Mouse (Mus musculus) left cerebral cortex, postnatal 14 days (tissue): ENCODE data around the gene Hist2h2be. TPM values are rescaled to one million over a fixed set of nuclear protein-coding genes. Genes with fewer than 3 reads are reported as not detected.
"Not testable (repeated sequence)": the region's sequence is repeated elsewhere in the genome, so short reads cannot be mapped to it uniquely, and the experiment has no call there.

Experiments
- DNase-seq, 2 experiments: peaks; one replicate each; pipeline ENCODE4 v3.0.0; 2021 to 2022; ENCODE audit warnings: low spot score in 2 of 2, mixed read lengths in 1 of 2
- intact Hi-C: fragments of 180-260 bp; cut with DNase I; formaldehyde crosslinking; loops from one replicate; pipeline ENCODE4 v1.15.1; 2025
- total RNA-seq, 2 experiments: library from RNA; stranded (reverse); gene quantifications; 2 replicates each; pipeline ENCODE4 v1.2.3; 2021

Hist2h2be gene
- total RNA-seq, 2 experiments from 2014 or later = 2.3 to 3.8 TPM

- intact Hi-C loops = no loop called here
- no peak for DNase-seq
Measured at GRCm38 (mm10) chr3:96235836-96236235, 14.9 kb downstream of the Hist2h2be start.

DNA sequence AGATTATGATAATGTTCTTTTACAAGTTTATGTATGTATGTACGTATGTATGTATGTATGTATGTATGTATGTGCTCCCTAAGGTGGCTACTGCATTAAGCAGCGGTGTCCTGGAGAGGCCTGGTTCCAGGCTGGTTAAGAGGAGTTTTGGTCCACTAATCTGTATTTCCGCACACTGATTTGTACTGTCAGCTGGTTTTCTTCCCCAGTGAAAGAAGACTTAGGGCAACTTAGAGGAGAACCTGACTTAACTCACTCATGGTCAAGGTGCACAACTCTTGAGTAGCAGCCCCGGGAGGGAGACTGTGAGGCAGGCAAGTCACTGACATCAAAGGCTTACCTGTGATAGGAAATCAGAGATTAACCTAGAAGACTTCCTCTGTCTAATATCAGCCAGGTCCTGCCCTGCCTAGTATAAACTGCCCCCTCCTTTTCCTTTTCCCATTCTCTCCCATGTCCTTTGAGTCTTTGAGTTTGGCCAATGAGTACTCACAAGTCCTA lies 16.0 kb downstream of the Hist2h2be start:
- DNase-seq = no peak
- intact Hi-C loops = no loop called here

GRCm38 (mm10) chr3:96237335-96237903 lies 16.5 kb downstream of the Hist2h2be start:
- DNase-seq = no peak
- intact Hi-C loops = no loop called here

DNA sequence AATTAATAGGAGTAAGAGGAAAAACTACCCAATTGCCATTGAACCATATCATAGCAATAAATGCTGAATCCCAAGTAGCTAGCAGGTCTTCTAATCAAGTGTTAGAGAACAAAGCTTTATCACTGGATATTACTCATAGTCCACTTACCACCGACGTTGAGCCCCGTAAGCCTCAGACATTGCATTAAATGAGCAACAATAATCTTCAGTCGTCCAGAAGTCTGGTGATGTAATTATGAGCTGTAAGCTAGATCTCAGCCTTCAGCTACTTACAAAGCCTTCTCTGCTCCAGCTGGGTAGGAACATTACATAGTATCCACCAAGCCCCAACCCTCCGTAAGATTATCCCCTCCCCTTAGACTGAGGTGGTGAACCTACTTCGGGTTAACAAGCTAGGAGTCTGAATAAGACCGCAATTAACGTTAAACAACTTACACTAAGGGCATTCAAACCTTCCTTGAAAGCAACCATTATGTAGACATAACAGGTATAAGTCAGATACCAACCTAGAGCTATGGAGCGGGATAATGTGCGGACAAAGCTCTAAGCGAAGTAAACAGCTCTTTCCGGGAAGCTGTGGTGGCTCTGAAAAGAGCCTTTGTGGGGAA lies 17.1 kb downstream of the Hist2h2be start:
- intact Hi-C loops = no loop called here
- no peak for DNase-seq

DNA sequence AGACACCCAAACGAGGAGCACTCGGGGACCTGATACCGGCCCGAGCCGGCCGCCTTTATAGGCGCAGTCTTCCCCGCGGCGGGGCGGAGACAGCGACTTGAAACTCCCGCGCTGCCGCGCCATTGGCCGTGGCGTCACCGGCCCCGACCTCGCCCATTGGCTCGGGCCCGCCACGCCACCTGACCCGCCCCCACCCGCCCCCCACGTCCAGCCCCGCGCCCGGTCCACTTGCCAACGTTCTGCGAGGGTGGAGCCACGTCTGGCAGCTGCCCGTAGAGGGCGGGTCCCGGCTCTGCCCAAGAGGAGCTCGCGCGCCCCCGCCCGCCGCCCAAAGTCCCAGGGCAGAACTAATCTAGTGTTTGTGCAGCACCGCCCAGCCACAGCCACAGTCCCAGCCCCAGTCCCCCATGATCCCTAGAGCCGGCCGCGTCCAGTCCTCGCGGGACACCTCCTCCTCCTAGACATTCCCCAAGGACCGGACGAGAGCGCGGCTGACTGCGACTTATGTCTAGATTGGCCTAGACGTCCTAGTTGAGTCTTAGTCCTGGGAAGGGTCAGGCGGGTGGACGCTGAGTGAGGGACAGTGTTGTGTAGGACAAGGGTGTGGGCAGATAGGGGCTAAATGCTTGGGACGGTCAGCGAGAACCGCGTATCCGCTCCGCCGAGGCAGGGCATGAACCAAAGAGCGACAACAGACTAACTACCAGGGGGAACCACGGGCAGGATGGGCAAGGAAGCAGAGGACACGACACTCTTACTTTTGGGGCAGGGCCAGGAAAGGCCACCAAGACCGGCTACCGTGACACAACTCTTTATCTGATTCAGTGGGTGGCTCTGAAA lies 18.3 kb downstream of the Hist2h2be start, which contains the start of gene Hist2h3c2:
Gene Hist2h3c2 (minus strand): TSS at position 174 of the 840 bp plus-strand sequence.
- DNase-seq, intact Hi-C loops: not testable (repeated sequence)

DNA sequence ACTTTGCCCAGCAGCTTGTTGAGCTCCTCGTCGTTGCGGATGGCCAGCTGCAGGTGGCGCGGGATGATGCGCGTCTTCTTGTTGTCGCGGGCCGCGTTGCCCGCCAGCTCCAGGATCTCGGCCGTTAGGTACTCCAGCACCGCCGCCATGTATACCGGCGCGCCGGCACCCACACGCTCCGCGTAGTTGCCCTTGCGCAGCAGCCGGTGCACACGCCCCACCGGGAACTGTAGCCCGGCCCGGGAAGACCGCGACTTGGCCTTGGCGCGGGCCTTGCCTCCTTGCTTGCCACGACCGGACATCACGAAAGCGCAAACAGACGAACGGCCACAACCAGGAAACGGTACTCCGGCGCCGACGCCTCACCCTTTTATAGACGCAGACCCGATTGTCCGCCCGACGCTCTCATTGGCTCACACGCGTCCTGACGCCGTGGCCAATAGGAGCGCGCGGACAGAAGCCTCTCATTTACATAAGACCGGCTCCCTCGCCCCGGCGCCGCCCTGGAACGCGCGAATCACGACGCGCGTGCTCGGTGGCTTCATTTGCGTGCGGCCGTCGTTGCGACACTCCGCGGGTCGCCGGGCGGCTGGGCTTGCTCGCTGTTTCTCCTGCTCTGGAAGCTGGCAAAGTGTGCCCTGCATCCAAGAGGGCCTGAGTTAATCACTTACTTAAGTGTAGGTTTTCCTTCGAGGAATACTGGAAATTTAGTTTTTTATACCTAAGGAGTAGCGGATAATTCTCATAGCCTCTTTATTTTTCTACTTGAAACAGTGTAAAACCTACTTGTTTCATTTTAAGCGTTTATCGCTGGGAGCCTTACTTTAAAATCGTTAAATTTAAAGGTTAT lies 19.3 kb downstream of the Hist2h2be start, which contains the start of gene Hist2h2aa2:
Gene Hist2h2aa2 (minus strand): TSS at position 328 of the 850 bp plus-strand sequence.
- peak; percentile 95 to 99 for DNase-seq
- intact Hi-C loops = not testable (repeated sequence)

DNA sequence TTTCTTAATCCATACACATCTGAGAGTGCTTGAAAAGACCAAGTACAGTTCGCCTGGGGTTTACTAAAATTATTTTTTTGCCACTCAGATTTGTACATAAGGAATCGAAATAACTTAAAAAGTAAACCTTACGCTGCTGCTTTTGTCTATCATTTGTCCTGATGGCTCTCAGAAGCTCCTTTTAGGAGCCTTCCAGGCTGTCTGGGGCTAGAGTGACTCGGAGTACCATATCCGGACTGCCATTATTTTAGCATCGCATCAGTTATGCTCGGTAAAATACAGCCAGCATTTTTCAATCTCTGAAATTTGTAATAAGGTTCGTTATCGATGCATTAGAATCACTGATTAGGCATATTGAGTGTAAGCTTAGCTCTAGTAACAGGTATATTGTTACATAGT lies 19.9 kb downstream of the Hist2h2be start:
- intact Hi-C loops = no loop called here
- DNase-seq = no peak

DNA sequence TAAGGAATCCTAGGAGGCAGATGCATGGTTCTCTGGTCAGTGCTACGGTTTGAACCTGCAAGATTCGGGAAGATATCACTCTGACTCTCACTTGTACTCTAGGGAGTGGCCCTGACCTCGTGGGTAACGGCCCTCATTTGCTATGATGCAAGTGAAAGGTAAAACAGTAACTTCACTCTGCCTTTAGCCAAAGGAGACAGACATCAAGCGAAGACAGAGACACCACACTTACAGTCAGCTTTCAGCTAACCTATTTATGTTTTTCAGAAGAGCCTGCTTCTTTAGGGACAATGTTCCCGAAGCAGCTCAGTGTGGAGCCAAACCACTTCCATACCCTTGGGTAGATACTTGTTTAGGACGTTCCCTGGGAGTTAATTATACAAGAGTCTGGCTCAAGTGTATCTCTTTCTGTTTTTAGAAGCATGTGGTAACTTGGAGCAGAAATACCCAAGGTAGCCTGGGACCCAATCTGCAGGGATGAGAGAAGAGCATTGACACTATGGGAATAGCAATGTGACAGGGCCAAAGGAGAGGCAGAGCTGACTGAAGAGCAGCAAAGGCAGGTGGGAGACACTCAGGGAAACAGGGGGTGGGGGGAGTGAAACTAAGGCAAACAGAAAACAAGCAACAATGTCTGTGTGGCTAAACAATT lies 23.1 kb downstream of the Hist2h2be start:
- no peak for DNase-seq
- intact Hi-C loops = no loop called here

GRCm38 (mm10) chr3:96245003-96245886 lies 24.3 kb downstream of the Hist2h2be start, which contains the start of gene Hist2h2aa1:
Gene Hist2h2aa1 (plus strand): TSS chr3:96245497.
- intact Hi-C loops = not testable (repeated sequence)
- DNase-seq = peak; percentile 86

GRCm38 (mm10) chr3:96246018-96246417 lies 25.1 kb downstream of the Hist2h2be start:
- intact Hi-C loops, DNase-seq: not testable (repeated sequence)

GRCm38 (mm10) chr3:96246427-96246856 lies 25.5 kb downstream of the Hist2h2be start, which contains the start of gene Hist2h3c1:
Gene Hist2h3c1 (plus strand): TSS chr3:96246685.
- DNase-seq, intact Hi-C loops: not testable (repeated sequence)

GRCm38 (mm10) chr3:96247356-96248140 lies 26.6 kb downstream of the Hist2h2be start:
- intact Hi-C loops = no loop called here
- no peak for DNase-seq

DNA sequence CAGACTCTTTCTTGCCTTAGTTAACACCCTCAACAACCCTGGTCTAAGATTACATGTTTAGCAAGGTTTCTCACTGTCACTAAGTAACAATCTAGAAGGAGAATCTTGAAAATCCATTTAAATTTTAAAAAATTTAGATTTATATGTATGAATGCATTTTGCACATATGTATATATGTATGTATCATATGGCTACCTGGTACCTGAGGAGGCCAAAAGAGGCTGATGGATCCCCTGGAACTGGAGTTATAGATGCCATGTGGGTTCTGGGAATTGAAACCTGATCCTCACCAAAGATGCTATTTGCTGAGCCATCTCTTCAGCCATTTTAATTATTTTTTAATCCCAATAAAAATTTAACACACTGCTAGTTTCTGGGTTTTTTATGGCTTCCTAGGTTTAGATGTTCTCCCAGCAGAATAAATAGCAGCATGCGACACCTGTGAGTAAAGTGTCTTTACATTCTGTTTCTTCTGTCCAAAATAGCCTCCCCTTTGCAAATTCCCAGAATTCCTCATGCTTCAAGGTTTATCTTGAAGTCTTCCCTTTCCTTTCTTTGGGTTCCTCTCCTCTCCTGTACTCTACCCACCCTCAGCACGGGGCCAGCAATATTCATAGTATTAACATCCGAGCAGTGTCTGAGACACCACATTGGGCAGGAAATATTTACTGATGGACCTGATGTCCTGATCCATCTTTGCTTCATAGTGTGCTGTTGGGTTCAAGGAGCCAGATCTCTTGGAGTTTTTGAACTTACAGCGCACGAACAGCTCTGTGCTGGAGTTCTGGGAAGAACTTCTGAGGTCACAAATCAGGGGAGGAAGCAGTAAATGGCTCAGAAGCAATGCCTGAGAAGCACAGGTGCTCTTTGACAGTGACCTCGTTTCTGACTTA lies 27.5 kb downstream of the Hist2h2be start:
- intact Hi-C loops = no loop called here
- DNase-seq = no peak

DNA sequence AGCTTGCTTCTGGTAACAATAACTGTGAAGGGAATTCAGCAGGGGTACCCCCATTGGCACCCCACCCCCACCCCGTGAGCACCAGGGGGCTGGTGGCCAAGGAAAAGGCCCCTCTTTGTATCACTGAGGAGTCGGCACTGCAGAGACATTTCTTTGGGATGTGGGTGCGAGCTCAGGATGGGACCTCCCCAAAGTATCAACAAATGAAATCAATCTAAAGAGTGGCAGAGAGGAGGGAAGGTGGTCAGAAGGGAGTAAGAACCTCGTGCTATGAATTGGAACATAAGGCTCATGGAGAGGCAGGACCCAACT lies 28.1 kb downstream of the Hist2h2be start:
- no peak for DNase-seq
- intact Hi-C loops = no loop called here

DNA sequence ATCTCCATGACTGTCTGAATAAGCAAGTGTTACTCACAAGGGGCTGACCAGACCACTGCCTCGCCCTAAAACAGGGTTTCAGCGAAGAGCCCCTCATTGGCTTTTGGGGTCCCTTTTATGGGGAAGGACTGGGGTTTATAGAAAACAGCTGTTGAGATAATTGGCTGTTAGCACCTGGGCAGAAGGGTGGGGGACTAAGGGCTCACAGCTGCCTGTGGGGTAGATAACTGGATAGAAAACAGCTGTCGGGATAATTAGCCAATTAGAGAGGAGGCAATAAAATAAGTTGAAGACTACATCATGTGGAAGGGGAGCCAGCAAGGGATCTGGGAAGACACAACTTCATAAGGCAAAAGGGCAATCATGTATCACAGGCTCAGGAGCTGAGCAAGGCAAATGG lies 30.0 kb downstream of the Hist2h2be start:
- DNase-seq = no peak
- intact Hi-C loops = no loop called here

GRCm38 (mm10) chr3:96251787-96252186 lies 30.9 kb downstream of the Hist2h2be start:
- no peak for DNase-seq
- intact Hi-C loops = no loop called here
